Mouse (Mus musculus): ENCODE data around the gene Efcab8. TPM values are rescaled to one million over a fixed set of nuclear protein-coding genes. Genes with fewer than 3 reads are reported as not detected.

Gene Efcab8
- total and polyA plus RNA-seq, 2 experiments from 2014 or later, result 0.05 TPM; not detected in 1

DNA sequence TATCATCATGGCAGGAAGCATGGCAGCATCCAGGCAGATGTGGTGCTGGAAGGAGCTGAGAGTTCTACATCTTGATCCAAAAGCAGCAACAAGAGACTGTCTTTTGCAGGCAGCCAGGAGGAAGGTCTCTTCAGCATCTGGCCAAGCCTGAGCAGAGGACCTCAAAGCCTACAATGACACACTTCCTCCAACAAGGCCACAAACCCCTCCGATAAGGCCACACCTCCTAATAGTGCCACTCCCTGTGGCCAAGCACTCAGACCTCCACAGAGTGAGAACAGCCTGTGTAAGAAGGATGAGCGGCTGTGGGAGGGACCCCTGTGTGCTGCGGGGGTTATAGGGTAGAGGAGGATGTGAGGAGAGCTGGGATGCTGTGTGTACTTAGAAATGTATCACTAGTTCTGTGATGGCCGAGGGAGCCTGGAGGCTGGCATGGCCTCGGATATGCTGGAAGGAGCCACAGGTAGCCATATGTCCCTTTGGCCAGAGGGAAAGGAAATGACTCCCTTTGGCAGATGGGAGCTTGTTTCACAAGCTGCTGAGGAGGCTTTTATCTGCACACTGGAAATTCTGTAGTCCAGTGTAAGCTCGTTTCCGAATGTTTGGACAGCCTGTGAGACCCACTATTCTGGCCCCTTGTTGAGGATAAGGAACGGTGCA lies 47.6 kb downstream of the Efcab8 start:
- no peak for ATAC-seq (ENCODE audit: insufficient read depth, low read depth)
- no peak overlapping the region for H3K4me3 ChIP-seq (ENCODE audit: low read depth, low read length)
- no peaks in the 10 kb centered on the region for H3K27me3 ChIP-seq (ENCODE audit: control insufficient read depth, insufficient read depth, low read length)
- H3K4me2 ChIP-seq (ENCODE audit: low read depth, low read length), result no peak overlapping the region
- 79% methylated on average over 8 of the region's 8 CpGs for WGBS
- no peak for DNase-seq (ENCODE audit: low spot score)
- H3K27ac ChIP-seq (ENCODE audit: low read depth), result no peak overlapping the region
- H3K9ac ChIP-seq (replicated peaks; ENCODE audit: low read depth, low read length), result no peak overlapping the region
- no peaks in the 10 kb centered on the region for H3K9me3 ChIP-seq (replicated peaks; ENCODE audit: control insufficient read depth, low read length)
- TF ChIP-seq EP300 (IDR thresholded peaks at IDR 0.05; ENCODE audit: low read depth) (no peak), CTCF (IDR thresholded peaks at IDR 0.05; ENCODE audit: low read depth) (no peak)
- no peaks in the 10 kb centered on the region for H3K4me1 ChIP-seq (ENCODE audit: control insufficient read depth, insufficient read depth)
- H3K36me3 ChIP-seq (replicated peaks; ENCODE audit: control insufficient read depth, insufficient read depth, low read length), result no peaks in the 10 kb centered on the region

GRCm38 (mm10) chr2:153828704-153829103 lies 49.0 kb downstream of the Efcab8 start:
- no peak overlapping the region for H3K27ac ChIP-seq (ENCODE audit: low read depth)
- H3K4me3 ChIP-seq (ENCODE audit: low read depth, low read length), result no peak overlapping the region
- TF ChIP-seq CTCF (IDR thresholded peaks at IDR 0.05; ENCODE audit: low read depth), result no peak
- no peak for TF ChIP-seq EP300 (IDR thresholded peaks at IDR 0.05; ENCODE audit: low read depth)
- no peak for DNase-seq (ENCODE audit: low spot score)
- no peaks in the 10 kb centered on the region for H3K27me3 ChIP-seq (ENCODE audit: control insufficient read depth, insufficient read depth, low read length)
- H3K9ac ChIP-seq (replicated peaks; ENCODE audit: low read depth, low read length), result no peak overlapping the region
- 79% methylated on average over 7 of the region's 7 CpGs for WGBS
- no peak overlapping the region for H3K4me2 ChIP-seq (ENCODE audit: low read depth, low read length)
- no peak for ATAC-seq (ENCODE audit: insufficient read depth, low read depth)
- no peaks in the 10 kb centered on the region for H3K36me3 ChIP-seq (replicated peaks; ENCODE audit: control insufficient read depth, insufficient read depth, low read length)
- no peaks in the 10 kb centered on the region for H3K4me1 ChIP-seq (ENCODE audit: control insufficient read depth, insufficient read depth)
- no peaks in the 10 kb centered on the region for H3K9me3 ChIP-seq (replicated peaks; ENCODE audit: control insufficient read depth, low read length)

- Histone ChIP-seq H3K4me1 (ENCODE audit: control insufficient read depth, insufficient read depth) (no peaks in the 10 kb centered on the region), H3K9ac (replicated peaks; ENCODE audit: low read depth, low read length) (no peak overlapping the region), H3K27me3 (ENCODE audit: control insufficient read depth, insufficient read depth, low read length) (no peaks in the 10 kb centered on the region), H3K36me3 (replicated peaks; ENCODE audit: control insufficient read depth, insufficient read depth, low read length) (no peaks in the 10 kb centered on the region), H3K4me2 (ENCODE audit: low read depth, low read length) (no peak overlapping the region), H3K9me3 (replicated peaks; ENCODE audit: control insufficient read depth, low read length) (no peaks in the 10 kb centered on the region), H3K4me3 (ENCODE audit: low read depth, low read length) (no peak overlapping the region), H3K27ac (ENCODE audit: low read depth) (no peak overlapping the region)
- WGBS, result 82% methylated on average over 8 of the region's 8 CpGs
- ATAC-seq (ENCODE audit: insufficient read depth, low read depth), result no peak
- no peak for DNase-seq (ENCODE audit: low spot score)
- no peak for TF ChIP-seq CTCF (IDR thresholded peaks at IDR 0.05; ENCODE audit: low read depth)
- no peak for TF ChIP-seq EP300 (IDR thresholded peaks at IDR 0.05; ENCODE audit: low read depth)
These were observed 53.6 kb downstream of the Efcab8 start for GRCm38 (mm10) chr2:153833291-153833690.

GRCm38 (mm10) chr2:153842854-153843253 lies 63.1 kb downstream of the Efcab8 start:
- Histone ChIP-seq H3K4me2 (ENCODE audit: low read depth, low read length) (no peak overlapping the region), H3K4me3 (ENCODE audit: low read depth, low read length) (no peak overlapping the region), H3K27me3 (ENCODE audit: control insufficient read depth, insufficient read depth, low read length) (no peaks in the 10 kb centered on the region), H3K36me3 (replicated peaks; ENCODE audit: control insufficient read depth, insufficient read depth, low read length) (no peaks in the 10 kb centered on the region), H3K9ac (replicated peaks; ENCODE audit: low read depth, low read length) (no peak overlapping the region), H3K9me3 (replicated peaks; ENCODE audit: control insufficient read depth, low read length) (no peaks in the 10 kb centered on the region), H3K4me1 (ENCODE audit: control insufficient read depth, insufficient read depth) (no peaks in the 10 kb centered on the region), H3K27ac (ENCODE audit: low read depth) (no peak overlapping the region)
- TF ChIP-seq CTCF (IDR thresholded peaks at IDR 0.05; ENCODE audit: low read depth) (no peak), EP300 (IDR thresholded peaks at IDR 0.05; ENCODE audit: low read depth) (no peak)
- ATAC-seq (ENCODE audit: insufficient read depth, low read depth), result no peak
- WGBS, result 71% methylated on average over 8 of the region's 8 CpGs
- no peak for DNase-seq (ENCODE audit: low spot score)

DNA sequence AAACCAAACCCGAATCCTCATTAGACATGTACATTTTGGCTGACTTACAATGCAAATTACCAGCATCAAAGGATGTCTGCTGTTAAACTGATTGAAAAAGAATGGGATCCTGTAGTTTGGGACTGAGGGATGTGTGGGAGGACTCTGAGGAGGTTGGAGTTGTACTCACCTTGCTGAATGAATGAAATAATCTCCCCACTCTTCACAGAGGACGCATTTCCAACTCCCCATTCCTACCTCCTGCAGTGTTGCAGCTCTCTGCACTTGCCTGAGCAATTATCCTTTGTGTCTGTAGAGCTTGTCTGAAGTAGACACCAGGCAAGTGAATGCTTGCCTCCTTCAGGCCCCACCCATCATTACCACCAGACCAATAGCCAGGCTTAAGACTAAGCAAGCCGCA lies 68.7 kb downstream of the Efcab8 start:
- H3K9ac ChIP-seq (replicated peaks; ENCODE audit: low read depth, low read length), result no peak overlapping the region
- TF ChIP-seq EP300 (IDR thresholded peaks at IDR 0.05; ENCODE audit: low read depth) (no peak), CTCF (IDR thresholded peaks at IDR 0.05; ENCODE audit: low read depth) (no peak)
- DNase-seq (ENCODE audit: low spot score), result no peak
- no peak overlapping the region for H3K4me2 ChIP-seq (ENCODE audit: low read depth, low read length)
- H3K4me3 ChIP-seq (ENCODE audit: low read depth, low read length), result no peak overlapping the region
- WGBS, result 80% methylated on average over 3 of the region's 3 CpGs
- no peak overlapping the region for H3K27ac ChIP-seq (ENCODE audit: low read depth)
- no peaks in the 10 kb centered on the region for H3K36me3 ChIP-seq (replicated peaks; ENCODE audit: control insufficient read depth, insufficient read depth, low read length)
- no peak for ATAC-seq (ENCODE audit: insufficient read depth, low read depth)
- no peaks in the 10 kb centered on the region for H3K9me3 ChIP-seq (replicated peaks; ENCODE audit: control insufficient read depth, low read length)
- H3K4me1 ChIP-seq (ENCODE audit: control insufficient read depth, insufficient read depth), result no peaks in the 10 kb centered on the region
- 0 out of 2 replicates have a peak, but pooled peaks cover 2% of the 10 kb centered on the region for H3K27me3 ChIP-seq (ENCODE audit: control insufficient read depth, insufficient read depth, low read length)

Data from heart, postnatal 0 days (tissue).